Mouse (Mus musculus) heart, adult 11 months (tissue): Measurements from ENCODE around the gene Cxcl17.

Experiments used
- DNase-seq: peaks from one replicate; pipeline ENCODE4 v3.0.0; 2022

Gene Cxcl17

GRCm38 (mm10) chr7:25390054-25390770, 22.5 kb downstream of the Cxcl17 start:
- DNase-seq: peak; percentile 99

GRCm38 (mm10) chr7:25388916-25389315, 23.8 kb downstream of the Cxcl17 start:
- DNase-seq: peak; percentile 97

- peak; percentile 94 for DNase-seq
Observed at GRCm38 (mm10) chr7:25387811-25388440, 24.8 kb downstream of the Cxcl17 start.

- peak; percentile 99 for DNase-seq
Observed at GRCm38 (mm10) chr7:25385850-25386555, 26.7 kb downstream of the Cxcl17 start.

DNA sequence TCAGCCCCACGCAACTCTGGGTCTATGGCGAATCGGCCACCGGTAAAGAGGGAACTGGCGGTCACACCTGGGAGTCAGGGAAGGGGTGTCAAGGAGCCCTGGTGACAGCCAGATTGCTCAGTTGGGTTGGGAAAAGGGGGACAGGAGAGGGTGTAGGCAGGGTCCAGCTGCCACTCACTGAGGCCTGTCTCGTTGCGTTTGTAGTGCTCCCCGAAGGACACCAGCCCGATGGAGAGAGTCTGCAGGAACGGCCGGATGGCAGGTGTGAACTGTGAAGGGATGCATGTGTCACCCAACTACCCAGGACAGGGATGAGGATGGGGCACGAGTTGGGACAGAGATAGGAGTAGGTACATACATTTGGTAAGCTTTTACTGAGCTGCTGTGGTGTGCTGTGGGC, 27.4 kb downstream of the Cxcl17 start:
- DNase-seq: peak; percentile 94

DNA sequence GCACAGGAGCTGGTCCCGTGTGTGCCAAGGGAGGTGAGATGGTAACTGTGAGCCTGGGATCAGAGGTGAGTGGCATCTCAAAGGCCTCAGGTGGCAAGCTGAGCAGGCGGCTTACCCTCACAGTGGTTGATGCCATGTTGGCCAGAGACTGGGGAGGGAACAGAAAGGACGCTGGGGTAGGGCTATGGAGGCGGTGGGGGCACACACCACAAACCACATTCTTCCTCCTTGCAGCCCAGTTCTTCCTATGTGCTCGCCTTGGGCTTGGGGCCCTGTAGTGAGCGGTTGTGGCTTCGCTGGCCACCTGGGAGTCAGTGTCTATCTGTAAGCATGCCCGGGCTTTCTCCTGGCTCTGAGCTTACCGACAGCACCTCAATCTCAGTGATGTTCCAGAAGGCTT, 27.9 kb downstream of the Cxcl17 start:
- DNase-seq: peak; percentile 95

- peak; percentile 91 for DNase-seq
Observed at GRCm38 (mm10) chr7:25384318-25384717, 28.4 kb downstream of the Cxcl17 start.

DNA sequence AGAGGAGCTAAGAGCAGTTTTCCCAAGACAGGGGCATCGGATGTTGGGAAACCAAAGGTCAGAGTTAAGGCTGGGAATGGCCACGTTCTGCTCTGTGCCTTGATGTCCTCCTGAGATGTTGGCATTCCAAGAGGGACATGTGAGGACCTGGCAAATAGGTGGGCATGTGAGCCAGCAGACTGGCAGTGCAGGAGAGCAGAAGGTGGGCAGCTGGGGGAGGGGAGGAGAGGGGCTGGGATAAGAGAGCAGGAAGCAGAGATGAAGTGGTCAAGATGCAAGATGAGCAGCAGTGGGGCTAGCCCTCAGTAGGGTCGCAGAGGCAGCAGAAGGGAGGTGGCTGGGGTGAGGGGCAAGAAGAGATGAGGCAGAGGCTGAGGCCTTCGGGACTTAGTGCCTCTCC, 28.8 kb downstream of the Cxcl17 start:
- DNase-seq: no peak

DNA sequence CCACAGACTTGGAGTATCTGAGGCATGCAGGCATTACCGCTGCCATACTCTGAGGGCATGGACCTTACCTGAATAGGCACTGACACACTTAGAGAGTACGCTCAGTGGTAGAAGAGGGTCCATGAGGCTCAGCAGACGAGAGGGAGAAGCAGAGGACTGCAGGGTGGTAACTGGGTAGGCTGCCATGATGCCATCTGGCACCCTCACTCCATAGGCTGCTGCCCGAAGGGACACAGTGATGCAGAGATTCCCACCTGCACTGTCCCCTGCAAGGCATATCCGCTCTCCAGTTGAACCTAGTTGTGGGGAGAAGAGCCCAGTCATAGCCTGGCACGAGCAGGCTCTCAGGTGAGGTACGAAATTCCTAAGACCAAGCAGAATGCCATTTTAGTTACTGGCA, 29.3 kb downstream of the Cxcl17 start:
- DNase-seq: no peak

DNA sequence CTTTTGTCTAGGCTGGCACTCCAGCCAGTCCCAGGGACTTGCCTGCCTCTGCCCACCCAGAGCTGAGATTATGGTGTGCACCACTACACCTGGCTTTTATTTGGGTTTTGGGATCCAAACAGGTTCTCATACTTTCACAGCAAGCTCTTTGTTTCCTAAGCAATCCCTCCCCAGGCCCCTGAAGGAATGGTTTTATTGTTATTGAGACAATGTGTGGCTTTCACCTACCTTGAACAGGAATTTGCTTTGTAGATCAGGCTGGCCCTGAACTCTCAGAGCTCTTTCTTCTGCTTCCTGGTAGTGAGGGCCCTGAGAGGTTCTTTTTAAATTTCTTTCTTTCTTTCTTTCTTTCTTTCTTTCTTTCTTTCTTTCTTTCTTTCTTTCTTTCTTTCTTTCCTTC, 30.1 kb downstream of the Cxcl17 start:
- DNase-seq: no peak

DNA sequence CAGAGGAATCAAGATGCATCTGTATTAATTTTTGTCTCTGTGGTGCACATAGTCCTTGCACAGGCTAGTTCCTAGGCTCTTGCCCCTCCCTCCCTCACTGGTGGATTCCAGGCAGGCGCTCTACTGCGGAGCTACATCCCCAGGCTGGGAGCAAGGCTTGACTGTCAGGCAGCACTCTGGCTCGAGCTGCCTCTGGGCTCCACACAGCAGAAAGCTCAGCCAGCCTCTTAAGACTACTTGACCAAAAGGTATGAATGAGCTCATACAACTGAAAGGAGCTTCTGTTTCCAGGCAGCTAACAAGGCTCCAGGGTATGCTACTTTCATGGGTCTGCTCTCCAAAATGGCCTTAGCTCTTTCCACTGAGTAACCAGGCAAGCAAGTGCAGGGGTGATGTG, 31.4 kb downstream of the Cxcl17 start:
- DNase-seq: peak; percentile 91

- peak; percentile 95 for DNase-seq
Observed at GRCm38 (mm10) chr7:25380392-25381283, 32.0 kb downstream of the Cxcl17 start.

DNA sequence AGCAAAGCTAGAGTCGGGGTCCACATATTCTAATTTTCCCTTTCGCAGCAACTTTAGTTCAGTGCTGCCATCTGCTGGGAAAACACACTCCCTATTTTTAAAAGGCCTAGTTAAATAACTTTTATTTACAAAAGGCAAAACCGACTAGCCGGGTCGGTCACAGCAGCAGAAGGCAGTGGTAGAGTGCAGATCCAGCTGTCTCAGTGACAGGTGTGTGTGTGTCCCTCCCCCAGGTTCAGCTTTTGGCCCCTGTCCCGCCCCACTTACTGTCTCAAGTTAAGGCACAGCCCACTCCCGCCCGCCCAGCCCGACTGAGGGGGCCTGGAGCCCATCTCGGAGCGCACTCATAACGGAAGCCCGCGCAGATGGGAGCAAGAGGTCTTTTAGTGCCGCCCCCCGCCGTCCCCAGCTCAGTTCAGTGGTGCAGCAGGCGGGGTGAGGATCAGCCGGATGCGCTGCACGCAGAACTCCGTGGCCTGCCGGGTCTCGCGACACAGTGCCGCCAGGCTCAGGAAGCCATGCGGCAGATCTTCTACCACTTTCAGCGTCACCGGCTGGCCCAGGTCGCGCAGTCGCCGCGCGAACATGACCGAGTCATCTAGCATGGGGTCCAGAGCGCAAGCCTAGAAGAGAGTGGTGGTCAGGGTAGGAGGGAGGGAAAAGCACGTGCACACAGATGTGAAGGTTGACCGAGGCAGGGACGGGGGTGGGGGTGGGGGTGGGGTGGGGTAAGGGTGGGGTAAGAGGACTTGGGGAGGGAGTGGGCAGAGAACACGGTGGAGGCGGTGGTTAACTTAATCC, 32.9 kb downstream of the Cxcl17 start:
- DNase-seq: peak; percentile 97

DNA sequence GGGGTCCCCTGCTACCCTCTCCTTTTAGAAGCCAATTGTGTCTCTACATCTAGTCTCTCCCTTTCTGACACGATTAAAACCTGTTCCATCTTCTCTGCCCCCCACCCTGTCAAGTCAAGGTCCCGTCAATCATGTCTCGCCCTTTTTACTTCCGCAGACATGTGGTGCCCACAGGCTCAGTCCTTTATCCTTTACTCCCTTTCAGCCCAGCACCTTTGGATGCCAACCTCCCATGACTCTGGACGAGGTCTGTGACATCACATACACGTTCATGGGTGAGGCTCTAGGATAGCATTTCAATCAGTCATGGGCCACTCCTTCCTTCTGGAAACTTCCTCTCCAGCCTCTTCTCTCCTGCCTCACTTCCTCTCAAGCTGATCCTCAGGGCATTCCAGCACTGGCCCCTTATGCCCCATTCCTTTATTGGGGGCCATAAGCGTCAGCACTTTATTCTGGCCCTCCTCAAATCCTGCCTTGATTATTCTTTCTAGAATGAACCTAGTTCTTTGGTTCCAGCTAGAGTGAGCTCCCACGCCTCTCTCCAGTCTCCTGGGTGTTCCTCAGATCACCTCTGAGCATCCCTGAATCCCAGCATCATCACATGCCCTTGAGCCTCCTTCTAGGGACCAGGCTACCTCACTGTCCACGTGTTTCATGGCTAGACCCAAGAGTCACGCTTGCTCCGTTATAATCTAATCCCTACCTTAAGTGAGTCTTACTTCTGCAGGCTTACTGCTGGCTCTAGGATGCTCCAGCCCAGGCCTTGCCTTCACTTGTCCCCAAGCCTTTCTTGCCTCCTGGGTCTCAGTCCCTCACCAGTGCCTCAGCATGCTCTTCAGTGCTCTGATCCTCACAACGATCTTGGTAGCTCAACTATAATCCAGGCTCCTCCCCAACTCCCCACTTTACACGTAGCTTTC, 34.2 kb downstream of the Cxcl17 start:
- DNase-seq: no peak

- DNase-seq: no peak
Observed at GRCm38 (mm10) chr7:25377100-25377700, 35.5 kb downstream of the Cxcl17 start.

DNA sequence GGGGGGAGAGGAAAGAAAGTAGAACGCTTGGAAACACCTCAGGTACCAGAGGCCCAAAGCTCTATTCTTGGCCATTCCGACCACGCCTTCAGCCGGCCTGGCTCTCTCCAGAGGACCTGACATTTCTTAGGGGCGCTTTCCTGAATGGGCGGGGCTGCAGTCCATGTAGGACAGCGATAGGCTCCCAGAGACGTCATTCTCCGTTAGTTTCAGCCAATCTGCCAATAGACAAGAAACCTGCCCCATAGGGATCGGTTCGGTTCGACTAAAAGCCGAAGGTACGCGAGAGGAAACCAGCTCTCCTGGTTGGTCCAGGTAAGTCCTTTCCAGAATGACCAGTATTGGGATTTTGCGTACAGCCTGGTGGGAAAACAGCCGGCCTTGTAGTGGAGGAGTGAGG, 36.1 kb downstream of the Cxcl17 start:
- peak; percentile 99 for DNase-seq

- DNase-seq: no peak
Observed at GRCm38 (mm10) chr7:25372441-25372840, 40.2 kb downstream of the Cxcl17 start.

DNA sequence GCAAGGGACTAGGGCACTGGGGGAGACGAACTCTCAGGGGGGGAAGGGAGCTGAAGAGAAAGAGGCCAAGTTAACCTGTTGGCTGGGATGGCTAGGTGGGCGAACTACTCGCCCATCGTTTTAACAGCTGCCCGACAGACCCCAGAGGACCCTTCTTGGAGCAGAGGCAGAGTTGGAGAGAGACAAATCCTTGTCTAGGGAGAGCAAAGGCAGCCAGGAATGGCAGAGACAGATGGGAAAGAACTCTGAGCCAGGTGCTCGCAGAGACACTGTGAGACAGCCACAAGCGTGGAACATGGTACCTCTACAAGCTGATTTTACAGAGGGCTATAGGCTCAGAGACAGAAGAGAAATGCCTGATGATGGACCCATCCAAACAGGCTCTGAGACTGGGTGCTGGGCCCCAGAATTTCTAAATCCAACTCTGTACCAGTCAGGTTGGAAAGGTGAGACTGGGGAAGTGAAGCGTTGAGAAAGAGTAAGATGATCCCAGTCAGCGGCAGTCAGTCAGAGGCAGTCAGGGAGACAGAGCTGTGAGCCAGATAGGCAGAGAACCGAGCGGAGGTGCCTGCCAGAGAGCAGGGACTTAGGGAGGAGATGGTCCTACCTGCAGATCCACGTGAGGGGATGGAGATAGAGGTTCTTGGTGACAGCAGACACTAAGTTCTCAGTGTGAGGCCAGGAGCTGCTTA, 43.5 kb downstream of the Cxcl17 start, which contains the start of gene Cnfn:
Cnfn (minus strand) TSS at position 667 of the 692 bp plus-strand sequence.
- DNase-seq: no peak

DNA sequence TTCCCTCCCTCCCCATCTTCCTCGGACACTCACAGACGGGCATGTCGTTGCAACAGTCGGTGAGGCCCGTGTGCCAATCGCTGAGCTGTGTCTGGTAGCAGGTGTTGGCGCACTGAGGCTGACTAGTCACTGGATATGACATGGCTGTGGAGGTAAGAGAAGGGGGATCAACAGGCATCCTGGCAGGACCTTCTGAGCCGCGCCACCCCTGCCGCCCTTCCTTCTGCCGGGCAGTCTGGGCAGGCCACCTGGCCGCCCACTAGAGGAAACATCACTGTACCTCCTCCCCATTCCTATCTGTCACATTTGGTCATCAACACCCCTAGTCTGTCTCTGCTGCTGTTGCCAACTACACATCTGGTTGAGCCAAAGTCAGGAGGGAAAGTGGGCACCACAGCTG, 44.4 kb downstream of the Cxcl17 start:
- DNase-seq: no peak
